Mouse (Mus musculus) olfactory bulb, adult 2 months (tissue): ENCODE measurements around the gene Sclt1.

Experiments used
- CTCF ChIP-seq: fragments of 200-500 bp; IDR thresholded peaks from 2 replicates; pipeline ENCODE4 v1.5.1; 2012; ENCODE audit warnings: low read depth, mild to moderate bottlenecking, low read length, moderate library complexity; ENCODE audit not compliant: insufficient read depth
- POLR2A ChIP-seq: fragments of 200-500 bp; IDR thresholded peaks from 2 replicates; pipeline ENCODE4 v1.6.1; 2012; ENCODE audit warnings: mild to moderate bottlenecking, low read depth, low read length, moderate library complexity; ENCODE audit not compliant: insufficient read depth

DNA sequence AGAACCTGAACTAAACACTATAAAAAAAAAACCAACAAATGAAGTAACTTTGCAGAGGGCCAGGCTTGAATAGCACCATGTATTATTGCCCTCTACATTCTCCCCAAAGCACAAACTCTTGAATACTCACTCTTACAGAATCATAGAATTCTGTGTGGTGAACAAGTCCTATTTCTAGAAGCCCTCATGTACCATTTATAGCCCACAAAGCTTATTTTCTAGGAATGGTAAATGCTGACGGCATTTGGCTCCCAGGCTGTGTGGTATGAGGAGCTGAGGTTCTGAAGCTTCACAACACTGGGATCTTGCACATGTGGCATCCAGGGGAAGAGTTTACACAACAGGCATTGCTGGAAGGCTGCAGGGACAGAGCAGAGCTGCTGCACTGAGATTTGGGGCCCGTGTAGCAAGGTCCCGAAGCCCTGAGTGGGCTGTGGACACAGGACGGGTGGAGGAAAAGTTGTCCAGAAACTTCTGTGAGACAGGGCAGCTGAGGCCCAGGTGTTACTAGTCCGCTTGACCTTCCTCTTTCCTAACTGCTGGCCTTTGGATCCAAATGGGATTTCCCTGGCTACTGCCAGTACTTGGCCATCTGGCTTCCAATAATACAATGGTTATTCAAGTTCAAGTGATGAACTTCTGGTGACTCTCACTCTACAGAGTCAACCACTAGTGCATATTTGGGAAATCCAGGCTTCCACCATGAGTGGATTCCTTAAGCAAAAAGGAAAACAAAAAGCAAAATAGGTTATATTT lies 127.9 kb downstream of the Sclt1 start:
- TF ChIP-seq CTCF (no peak), POLR2A (no peak)
